Mouse (Mus musculus): ENCODE measurements at regions not wholly inside any gene's neighbourhood (a gene's known extent, or its start where the extent isn't known, plus 50 kb on each side); places are given as distances from the start of the nearest gene placed in this dataset.

GRCm38 (mm10) chr13:101190249-101190830 is 357.1 kb upstream of the Slc30a5 start:
- Histone ChIP-seq H3K27ac (replicated peaks) (no peak overlapping the region), H3K36me3 (no peaks in the 10 kb centered on the region), H3K9me3 (no peaks in the 10 kb centered on the region), H3K4me2 (no peak overlapping the region), H3K27me3 (no peaks in the 10 kb centered on the region), H3K9ac (no peak overlapping the region), H3K4me1 (replicated peaks) (no peaks in the 10 kb centered on the region), H3K4me3 (no peak overlapping the region)
- 74% methylated on average over 7 of the region's 7 CpGs for WGBS
- ATAC-seq (ENCODE audit: low FRiP score, low read depth), result no peak

DNA sequence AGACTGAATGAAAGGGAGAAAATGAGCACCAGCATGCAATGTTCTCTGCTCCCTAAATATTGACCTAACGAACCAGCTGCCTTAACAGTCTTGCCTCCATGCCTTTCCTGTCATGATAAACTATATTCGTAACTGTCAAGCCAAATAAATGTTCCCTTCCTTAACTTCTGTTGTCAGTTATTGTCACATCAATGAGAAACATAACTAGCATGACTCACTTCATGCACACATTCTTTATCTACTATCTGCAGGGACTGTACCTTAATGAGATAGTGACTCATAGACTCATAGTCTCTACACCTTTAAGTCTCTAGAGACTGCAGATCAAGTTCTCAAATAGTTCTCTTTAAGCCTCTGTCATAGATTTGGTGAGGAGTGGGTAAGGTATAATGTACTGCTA is 349.2 kb upstream of the Slc30a5 start:
- ATAC-seq (ENCODE audit: low FRiP score, low read depth), result no peak
- no peak overlapping the region for H3K4me2 ChIP-seq
- no peaks in the 10 kb centered on the region for H3K36me3 ChIP-seq

DNA sequence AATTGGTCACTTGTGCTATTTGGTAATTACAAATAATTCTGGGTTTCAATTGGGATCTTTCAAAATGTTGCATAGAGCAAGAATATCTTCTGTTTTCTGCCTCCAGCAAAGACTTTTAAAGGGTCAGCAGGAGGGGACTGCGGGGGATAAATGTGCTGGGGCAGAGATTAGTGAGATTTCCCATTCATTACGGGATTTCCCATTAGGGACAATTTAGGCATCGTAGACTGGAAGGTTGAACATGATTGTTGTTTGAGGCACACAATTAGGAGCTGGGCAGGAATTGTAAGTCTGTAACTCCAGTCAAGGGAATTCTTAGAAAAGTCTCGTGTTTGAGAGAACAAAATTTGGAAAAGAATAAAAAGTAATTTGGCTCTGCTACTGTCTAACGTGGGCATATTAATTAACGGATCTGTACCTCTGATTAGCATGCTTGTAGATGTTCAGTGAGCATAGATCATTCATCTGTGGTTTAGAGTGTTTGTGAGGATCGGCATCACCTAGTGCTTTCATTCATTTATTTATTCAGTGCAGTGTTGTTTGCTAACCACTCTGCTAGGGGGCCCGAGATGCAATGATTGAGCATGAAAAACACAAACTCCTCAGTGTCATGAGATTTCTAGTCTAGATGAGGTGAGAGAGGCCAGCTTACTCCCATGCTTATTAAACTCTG is 341.9 kb upstream of the Slc30a5 start:
- no peak overlapping the region for H3K27ac ChIP-seq (replicated peaks)
- ATAC-seq (ENCODE audit: low FRiP score, low read depth), result no peak
- H3K4me2 ChIP-seq, result no peak overlapping the region
- no peaks in the 10 kb centered on the region for H3K4me1 ChIP-seq (replicated peaks)
- no peak overlapping the region for H3K4me3 ChIP-seq
- H3K36me3 ChIP-seq, result no peaks in the 10 kb centered on the region
- no peak overlapping the region for H3K9ac ChIP-seq
- H3K27me3 ChIP-seq, result no peaks in the 10 kb centered on the region
- H3K9me3 ChIP-seq, result no peaks in the 10 kb centered on the region
- WGBS, result 58% methylated on average over 8 of the region's 8 CpGs

More for the DNA sequence above, 349.2 kb upstream of the Slc30a5 start:
- 87% methylated on average over 2 of the region's 2 CpGs for WGBS
- Histone ChIP-seq H3K9ac (no peak overlapping the region), H3K4me1 (replicated peaks) (no peaks in the 10 kb centered on the region), H3K27me3 (no peaks in the 10 kb centered on the region), H3K4me3 (no peak overlapping the region), H3K9me3 (no peaks in the 10 kb centered on the region), H3K27ac (replicated peaks) (no peak overlapping the region)

GRCm38 (mm10) chr13:101161768-101162167 is 328.5 kb upstream of the Slc30a5 start:
- Histone ChIP-seq H3K9me3 (no peaks in the 10 kb centered on the region), H3K4me3 (no peak overlapping the region), H3K27ac (replicated peaks) (no peak overlapping the region), H3K4me2 (no peak overlapping the region), H3K27me3 (no peaks in the 10 kb centered on the region), H3K36me3 (no peaks in the 10 kb centered on the region), H3K4me1 (replicated peaks) (no peaks in the 10 kb centered on the region), H3K9ac (no peak overlapping the region)
- ATAC-seq (ENCODE audit: low FRiP score, low read depth), result no peak
- 66% methylated on average over 2 of the region's 2 CpGs for WGBS

DNA sequence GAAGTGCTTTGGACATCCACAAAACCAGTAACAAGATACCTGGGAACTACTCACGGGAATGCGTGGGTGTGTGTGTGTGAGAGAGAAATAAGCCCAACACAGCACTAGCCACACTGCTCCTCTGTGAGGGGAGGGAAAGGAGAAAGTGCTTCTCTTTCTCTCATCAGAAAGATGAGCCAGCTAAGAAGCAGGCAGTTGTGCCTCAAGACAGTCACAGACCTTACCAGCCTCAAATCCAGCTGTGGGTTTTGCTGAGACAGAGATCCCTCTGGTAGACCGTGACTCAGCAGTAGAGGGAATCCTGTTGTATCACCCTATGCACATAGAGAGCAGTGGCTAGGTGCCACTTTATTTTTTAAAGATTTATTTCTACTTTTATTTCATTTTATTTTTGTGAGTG is 326.7 kb upstream of the Slc30a5 start:
- H3K27me3 ChIP-seq, result no peaks in the 10 kb centered on the region
- H3K36me3 ChIP-seq, result no peaks in the 10 kb centered on the region
- H3K4me2 ChIP-seq, result no peak overlapping the region
- H3K9ac ChIP-seq, result no peak overlapping the region
- 87% methylated on average over 3 of the region's 3 CpGs for WGBS
- no peak for ATAC-seq (ENCODE audit: low FRiP score, low read depth)
- no peaks in the 10 kb centered on the region for H3K9me3 ChIP-seq
- H3K4me1 ChIP-seq (replicated peaks), result no peaks in the 10 kb centered on the region
- no peak overlapping the region for H3K27ac ChIP-seq (replicated peaks)
- no peak overlapping the region for H3K4me3 ChIP-seq

- Histone ChIP-seq H3K36me3 (no peaks in the 10 kb centered on the region), H3K9ac (no peak overlapping the region), H3K9me3 (no peaks in the 10 kb centered on the region), H3K4me2 (no peak overlapping the region), H3K4me3 (no peak overlapping the region), H3K27me3 (no peaks in the 10 kb centered on the region), H3K27ac (replicated peaks) (no peak overlapping the region), H3K4me1 (replicated peaks) (no peaks in the 10 kb centered on the region)
- no peak for ATAC-seq (ENCODE audit: low FRiP score, low read depth)
Measured at GRCm38 (mm10) chr13:101153760-101154159, 320.5 kb upstream of the Slc30a5 start.

GRCm38 (mm10) chr13:101142761-101143160 is 309.5 kb upstream of the Slc30a5 start:
- H3K4me3 ChIP-seq, result no peak overlapping the region
- H3K27ac ChIP-seq (replicated peaks), result no peak overlapping the region
- no peak for ATAC-seq (ENCODE audit: low FRiP score, low read depth)
- WGBS, result 76% methylated on average over 3 of the region's 3 CpGs
- no peaks in the 10 kb centered on the region for H3K4me1 ChIP-seq (replicated peaks)
- no peaks in the 10 kb centered on the region for H3K27me3 ChIP-seq
- H3K36me3 ChIP-seq, result no peaks in the 10 kb centered on the region
- H3K4me2 ChIP-seq, result no peak overlapping the region
- no peaks in the 10 kb centered on the region for H3K9me3 ChIP-seq
- no peak overlapping the region for H3K9ac ChIP-seq

DNA sequence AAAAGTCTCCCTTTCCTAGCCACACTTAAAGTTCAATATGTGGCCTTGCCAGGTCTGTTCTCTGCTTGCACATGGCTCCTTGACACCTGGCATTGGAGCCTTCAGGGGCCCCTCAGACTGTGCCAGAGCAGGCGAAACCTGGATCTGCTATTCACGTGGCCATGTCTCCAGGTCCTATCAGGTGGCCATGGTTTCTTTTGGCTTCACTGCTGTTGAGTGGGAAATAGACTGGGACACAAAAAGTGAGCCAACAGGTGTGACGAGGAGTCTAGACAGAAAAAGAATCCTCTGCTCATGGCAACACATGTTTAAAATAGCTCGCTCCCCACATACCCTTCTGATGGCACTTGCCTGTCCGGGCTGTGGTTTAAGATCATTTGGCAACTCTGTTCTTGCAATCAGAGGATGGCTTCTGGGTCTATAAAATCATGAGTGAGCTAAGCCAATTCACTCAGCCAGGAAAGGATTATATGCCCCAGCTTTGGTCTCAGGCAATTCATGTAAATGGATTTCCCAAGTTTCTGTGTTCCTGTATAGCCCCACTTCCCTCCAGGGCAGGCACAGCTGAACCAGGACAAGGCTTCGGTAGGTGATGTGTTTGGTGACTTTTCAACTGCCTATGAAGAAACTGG is 309.0 kb upstream of the Slc30a5 start:
- ATAC-seq (ENCODE audit: low FRiP score, low read depth), result no peak
- H3K9ac ChIP-seq, result no peak overlapping the region
- H3K36me3 ChIP-seq, result no peaks in the 10 kb centered on the region
- H3K27me3 ChIP-seq, result no peaks in the 10 kb centered on the region
- H3K9me3 ChIP-seq, result no peaks in the 10 kb centered on the region
- 91% methylated on average over 6 of the region's 6 CpGs for WGBS
- H3K4me3 ChIP-seq, result no peak overlapping the region
- no peak overlapping the region for H3K4me2 ChIP-seq
- H3K27ac ChIP-seq (replicated peaks), result no peak overlapping the region
- no peaks in the 10 kb centered on the region for H3K4me1 ChIP-seq (replicated peaks)

- Histone ChIP-seq H3K27me3 (no peaks in the 10 kb centered on the region), H3K27ac (replicated peaks) (no peak overlapping the region), H3K4me2 (no peak overlapping the region), H3K9ac (no peak overlapping the region), H3K36me3 (no peaks in the 10 kb centered on the region), H3K4me3 (no peak overlapping the region), H3K4me1 (replicated peaks) (no peaks in the 10 kb centered on the region), H3K9me3 (no peaks in the 10 kb centered on the region)
- 76% methylated on average over 3 of the region's 3 CpGs for WGBS
- no peak for ATAC-seq (ENCODE audit: low FRiP score, low read depth)
Measured at GRCm38 (mm10) chr13:101129466-101129865, 296.2 kb upstream of the Slc30a5 start.

DNA sequence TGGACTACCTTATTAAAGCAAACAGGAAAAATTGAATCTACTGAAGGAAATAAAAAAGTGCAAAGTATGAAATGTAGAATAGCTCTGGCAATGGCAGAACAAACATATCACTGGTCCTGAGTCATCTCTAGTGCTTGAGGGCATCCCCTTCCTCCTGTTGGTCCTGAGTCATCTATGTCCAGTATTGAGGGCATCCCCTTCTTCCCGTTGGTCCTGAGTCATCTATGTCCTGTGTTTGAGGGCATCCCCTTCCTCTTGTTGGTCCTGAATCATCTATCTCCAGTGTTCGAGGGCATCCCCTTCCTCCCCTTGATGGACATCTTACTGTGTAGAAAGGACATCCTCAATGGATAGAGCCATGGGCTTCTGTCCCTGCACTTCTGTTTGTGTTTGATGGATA is 294.6 kb upstream of the Slc30a5 start:
- Histone ChIP-seq H3K27ac (replicated peaks) (no peak overlapping the region), H3K27me3 (no peaks in the 10 kb centered on the region), H3K4me2 (no peak overlapping the region), H3K9me3 (no peaks in the 10 kb centered on the region), H3K36me3 (no peaks in the 10 kb centered on the region), H3K4me3 (no peak overlapping the region), H3K9ac (no peak overlapping the region), H3K4me1 (replicated peaks) (no peaks in the 10 kb centered on the region)
- ATAC-seq (ENCODE audit: low FRiP score, low read depth), result no peak
- WGBS, result 74% methylated on average over 2 of the region's 2 CpGs

GRCm38 (mm10) chr13:101127262-101127661 is 294.0 kb upstream of the Slc30a5 start:
- ATAC-seq (ENCODE audit: low FRiP score, low read depth), result no peak
- H3K4me3 ChIP-seq, result no peak overlapping the region
- H3K27ac ChIP-seq (replicated peaks), result no peak overlapping the region
- no peaks in the 10 kb centered on the region for H3K4me1 ChIP-seq (replicated peaks)
- H3K9me3 ChIP-seq, result no peaks in the 10 kb centered on the region
- H3K9ac ChIP-seq, result no peak overlapping the region
- H3K27me3 ChIP-seq, result no peaks in the 10 kb centered on the region
- no peaks in the 10 kb centered on the region for H3K36me3 ChIP-seq
- no peak overlapping the region for H3K4me2 ChIP-seq
- 82% methylated on average over 3 of the region's 3 CpGs for WGBS

- no peaks in the 10 kb centered on the region for H3K36me3 ChIP-seq
- no peaks in the 10 kb centered on the region for H3K27me3 ChIP-seq
- WGBS, result 87% methylated on average over 2 of the region's 2 CpGs
- H3K9me3 ChIP-seq, result no peaks in the 10 kb centered on the region
- H3K4me3 ChIP-seq, result no peak overlapping the region
- H3K9ac ChIP-seq, result no peak overlapping the region
- no peak for ATAC-seq (ENCODE audit: low FRiP score, low read depth)
- H3K4me2 ChIP-seq, result no peak overlapping the region
- no peak overlapping the region for H3K27ac ChIP-seq (replicated peaks)
- H3K4me1 ChIP-seq (replicated peaks), result no peaks in the 10 kb centered on the region
Measured at GRCm38 (mm10) chr13:101117311-101117710, 284.1 kb upstream of the Slc30a5 start.
